Mouse (Mus musculus) hindbrain, embryonic 11.5 days (tissue): ENCODE measurements around the gene Abca6. TPM values are rescaled to one million over a fixed set of nuclear protein-coding genes. Genes with fewer than 3 reads are reported as not detected.

Experiments used
- ATAC-seq: fragments of 200-750 bp; cut with Nextera tagmentation; 2 replicates; pipeline ENCODE4 v1.8.0; 2017; ENCODE audit warnings: mild to moderate bottlenecking, moderate TSS enrichment, moderate library complexity; ENCODE audit not compliant: low FRiP score
- DNase-seq: peaks from one replicate; pipeline ENCODE4 v3.0.0-alpha.2; 2015; ENCODE audit warnings: low spot score
- H3K27ac ChIP-seq: fragments of 300-500 bp; sonication (generic); 2 replicates; pipeline ENCODE4 v1.5.1; 2014; ENCODE audit warnings: mild to moderate bottlenecking, low read depth, low read length
- H3K27me3 ChIP-seq: fragments of 300-500 bp; sonication (generic); 2 replicates; pipeline ENCODE4 v1.6.1; 2014; ENCODE audit warnings: mild to moderate bottlenecking, low read length, moderate library complexity, mixed read lengths; ENCODE audit not compliant: control insufficient read depth, insufficient read depth
- H3K36me3 ChIP-seq: fragments of 300-500 bp; sonication (generic); 2 replicates; pipeline ENCODE4 v1.6.1; 2014; ENCODE audit warnings: mild to moderate bottlenecking, low read length, moderate library complexity, mixed read lengths; ENCODE audit not compliant: control insufficient read depth, insufficient read depth
- H3K4me1 ChIP-seq: fragments of 300-500 bp; sonication (generic); replicated peaks from 2 replicates; pipeline ENCODE4 v1.6.1; 2014; ENCODE audit warnings: low read length, mixed read lengths; ENCODE audit not compliant: control insufficient read depth, insufficient read depth
- H3K4me2 ChIP-seq: fragments of 300-500 bp; sonication (generic); replicated peaks from 2 replicates; pipeline ENCODE4 v1.6.1; 2014; ENCODE audit warnings: mild to moderate bottlenecking, low read depth, low read length
- H3K4me3 ChIP-seq: fragments of 300-500 bp; sonication (generic); 2 replicates; pipeline ENCODE4 v1.5.1; 2014; ENCODE audit warnings: low read depth, low read length
- H3K9ac ChIP-seq: fragments of 300-500 bp; sonication (generic); 2 replicates; pipeline ENCODE4 v1.6.1; 2014; ENCODE audit warnings: low read depth, low read length
- H3K9me3 ChIP-seq: fragments of 300-500 bp; sonication (generic); 2 replicates; pipeline ENCODE4 v1.6.1; 2016; ENCODE audit warnings: low read length; ENCODE audit not compliant: control insufficient read depth
- WGBS: fragments of 180-500 bp; shearing (Covaris S2); extraction: QIAGEN DNeasy Blood & Tissue Kit; methylation state at CpG from one replicate; pipeline ENCODE4 v1.1.7; 2014; 5-methylcytosine and 5-hydroxymethylcytosine counted together
- polyA plus RNA-seq: library from polyadenylated mRNA; unstranded; fragments of >200 nt; fragmentation: Nextera tagmentation; extraction: Ambion mirVana; gene quantifications from 2 replicates; pipeline ENCODE4 v1.2.1, GENCODE M21; 2014

Gene Abca6
- polyA plus RNA-seq, 1 experiment from 2014 or later: 0.05 TPM

GRCm38 (mm10) chr11:110237466-110237865 is 14.1 kb downstream of the Abca6 start:
- 79% methylated on average over 2 of the region's 2 CpGs for WGBS
- Histone ChIP-seq H3K4me1 (no peaks in the 10 kb centered on the region), H3K27ac (no peak overlapping the region), H3K36me3 (no peaks in the 10 kb centered on the region), H3K9me3 (no peaks in the 10 kb centered on the region), H3K9ac (no peak overlapping the region), H3K27me3 (no peaks in the 10 kb centered on the region), H3K4me2 (no peak overlapping the region), H3K4me3 (no peak overlapping the region)
- ATAC-seq: no peak
- no peak for DNase-seq

GRCm38 (mm10) chr11:110232975-110233374 is 18.6 kb downstream of the Abca6 start:
- ATAC-seq (no peak), DNase-seq (no peak)
- H3K9me3 ChIP-seq: no peaks in the 10 kb centered on the region

GRCm38 (mm10) chr11:110217118-110217517 is 34.5 kb downstream of the Abca6 start:
- no peak overlapping the region for H3K4me2 ChIP-seq
- ATAC-seq (no peak), DNase-seq (no peak)
- no peaks in the 10 kb centered on the region for H3K4me1 ChIP-seq
- no peaks in the 10 kb centered on the region for H3K9me3 ChIP-seq
- H3K4me3 ChIP-seq: no peak overlapping the region
- no peak overlapping the region for H3K9ac ChIP-seq
- H3K27me3 ChIP-seq: no peaks in the 10 kb centered on the region
- no peak overlapping the region for H3K27ac ChIP-seq
- no peaks in the 10 kb centered on the region for H3K36me3 ChIP-seq

More at GRCm38 (mm10) chr11:110232975-110233374, 18.6 kb downstream of the Abca6 start:
- H3K9ac ChIP-seq: no peak overlapping the region
- no peaks in the 10 kb centered on the region for H3K4me1 ChIP-seq
- no peaks in the 10 kb centered on the region for H3K27me3 ChIP-seq
- H3K4me3 ChIP-seq: no peak overlapping the region
- H3K27ac ChIP-seq: no peak overlapping the region
- H3K4me2 ChIP-seq: no peak overlapping the region
- no peaks in the 10 kb centered on the region for H3K36me3 ChIP-seq

- Histone ChIP-seq H3K27ac (no peak overlapping the region), H3K4me2 (no peak overlapping the region), H3K9ac (no peak overlapping the region), H3K27me3 (no peaks in the 10 kb centered on the region), H3K36me3 (no peaks in the 10 kb centered on the region), H3K9me3 (no peaks in the 10 kb centered on the region), H3K4me3 (no peak overlapping the region), H3K4me1 (no peaks in the 10 kb centered on the region)
- WGBS: 85% methylated on average over 5 of the region's 5 CpGs
- DNase-seq (no peak), ATAC-seq (no peak)
Observed at GRCm38 (mm10) chr11:110203930-110204329, 47.6 kb downstream of the Abca6 start.

GRCm38 (mm10) chr11:110198882-110199281 is 52.7 kb downstream of the Abca6 start:
- ATAC-seq (no peak), DNase-seq (no peak)
- Histone ChIP-seq H3K27ac (no peak overlapping the region), H3K4me3 (no peak overlapping the region), H3K4me2 (no peak overlapping the region), H3K36me3 (no peaks in the 10 kb centered on the region), H3K9me3 (no peaks in the 10 kb centered on the region), H3K27me3 (no peaks in the 10 kb centered on the region), H3K4me1 (no peaks in the 10 kb centered on the region), H3K9ac (no peak overlapping the region)
- WGBS: 80% methylated on average over 3 of the region's 3 CpGs

- no peaks in the 10 kb centered on the region for H3K27me3 ChIP-seq
- no peak overlapping the region for H3K9ac ChIP-seq
- 88% methylated on average over 8 of the region's 8 CpGs for WGBS
- H3K27ac ChIP-seq: no peak overlapping the region
- ATAC-seq: no peak
- no peak overlapping the region for H3K4me2 ChIP-seq
- no peak overlapping the region for H3K4me3 ChIP-seq
- DNase-seq: no peak
- no peaks in the 10 kb centered on the region for H3K36me3 ChIP-seq
- H3K9me3 ChIP-seq: no peaks in the 10 kb centered on the region
- no peaks in the 10 kb centered on the region for H3K4me1 ChIP-seq
Observed at GRCm38 (mm10) chr11:110196561-110197306, 54.8 kb downstream of the Abca6 start.

- H3K27me3 ChIP-seq: no peaks in the 10 kb centered on the region
- no peak for DNase-seq
- WGBS: 92% methylated on average over 4 of the region's 4 CpGs
Observed at GRCm38 (mm10) chr11:110195310-110195709, 56.3 kb downstream of the Abca6 start.

GRCm38 (mm10) chr11:110171212-110171611 is 80.4 kb downstream of the Abca6 start:
- DNase-seq (no peak), ATAC-seq (no peak)
- H3K36me3 ChIP-seq: no peaks in the 10 kb centered on the region
- H3K4me1 ChIP-seq: no peaks in the 10 kb centered on the region
- H3K9ac ChIP-seq: no peak overlapping the region
- H3K4me3 ChIP-seq: no peak overlapping the region
- no peak overlapping the region for H3K4me2 ChIP-seq
- no peaks in the 10 kb centered on the region for H3K9me3 ChIP-seq
- no peaks in the 10 kb centered on the region for H3K27me3 ChIP-seq
- H3K27ac ChIP-seq: no peak overlapping the region
- WGBS: 93% methylated on average over 3 of the region's 3 CpGs

More at GRCm38 (mm10) chr11:110195310-110195709, 56.3 kb downstream of the Abca6 start:
- Histone ChIP-seq H3K36me3 (no peaks in the 10 kb centered on the region), H3K4me3 (no peak overlapping the region), H3K4me2 (no peak overlapping the region), H3K9ac (no peak overlapping the region), H3K27ac (no peak overlapping the region), H3K4me1 (no peaks in the 10 kb centered on the region), H3K9me3 (no peaks in the 10 kb centered on the region)
- ATAC-seq: no peak

GRCm38 (mm10) chr11:110167459-110168251 is 83.9 kb downstream of the Abca6 start, which contains the start of gene Abca9:
Gene Abca9 (minus strand): TSS chr11:110168196.
- Histone ChIP-seq H3K9ac (no peak within 1 kb of the TSS), H3K27ac (no peak within 1 kb of the TSS), H3K27me3 (no peaks in the 10 kb centered on the region), H3K4me2 (no peak within 1 kb of the TSS), H3K9me3 (no peaks in the 10 kb centered on the region), H3K4me1 (no peaks in the 10 kb centered on the region), H3K36me3 (no peaks in the 10 kb centered on the region), H3K4me3 (no peak within 1 kb of the TSS)
- DNase-seq (peak; percentile 20), ATAC-seq (no peak)
- 46% methylated on average over 12 of the region's 12 CpGs for WGBS
